Comparison of ENCODE assay signal across 7 mouse cellular contexts in genomic region chr12:89049279-89049678, GRCm38 (mm10).
DNase-seq lines count a peak whose midpoint lies in the region; ATAC-seq and TF ChIP-seq lines count a peak whose summit lies in the region.

No protein-coding gene starts in this region.

- no peak for TF ChIP-seq CTCF in left cerebral cortex, adult 2 months (IDR thresholded peaks at IDR 0.05)

- H3K27ac ChIP-seq in left cerebral cortex, adult 2 months, result no peak overlapping the region

- H3K4me3 ChIP-seq in left cerebral cortex, adult 2 months, result no peak overlapping the region

- ATAC-seq in CD4-positive, CD25-positive, alpha-beta regulatory T cell, adult 4 months, result no peak

- peak; percentile 89 for DNase-seq in left cerebral cortex, postnatal 4 days
- DNase-seq in left cerebral cortex, adult 2 months (ENCODE audit: extremely low spot score in 1 of 2, low spot score in 2 of 2), result no peak
- DNase-seq in adrenal gland, postnatal 25 days, result peak; percentile 51
- DNase-seq in embryo, embryonic 11 days, result peak; percentile 58
- DNase-seq in lung, postnatal 36 days, result peak; percentile 1
- DNase-seq in frontal cortex, adult 2 months (ENCODE audit: extremely low spot score in 1 of 2, low spot score in 1 of 2), result no peak

- intact Hi-C loops in left cerebral cortex, postnatal 4 days (cut with DNase I), result no loop called here
- intact Hi-C loops in left cerebral cortex, adult 2 months (cut with DNase I), result no loop called here

Comparison
In these comparisons a context has a peak if more than half of its experiments do, and no peak if none do; other contexts are left out.
1. DNase-seq: peak in left cerebral cortex, postnatal 4 days (single experiment), adrenal gland, postnatal 25 days (single experiment), embryo, embryonic 11 days (single experiment) and lung, postnatal 36 days (single experiment); none in left cerebral cortex, adult 2 months (0 of 2) and frontal cortex, adult 2 months (0 of 2).